Mouse (Mus musculus): ENCODE data around the gene Ephb2. TPM values are rescaled to one million over a fixed set of nuclear protein-coding genes. Genes with fewer than 3 reads are reported as not detected.

Ephb2 gene
- polyA plus RNA-seq, 1 experiment from 2014 or later = 15.6 TPM

GRCm38 (mm10) chr4:136834439-136834814 lies 1.4 kb downstream of the Ephb2 start:
- WGBS = 12% methylated on average over 12 of the region's 12 CpGs
- Histone ChIP-seq H3K27me3 (ENCODE audit: low read depth, poor library complexity, severe bottlenecking) (peaks cover 27% of the 10 kb centered on the region), H3K27ac (replicated peaks) (peak overlapping the region; percentile 100), H3K9me3 (replicated peaks) (no peaks in the 10 kb centered on the region), H3K4me3 (peak overlapping the region; percentile 99), H3K4me1 (peaks cover 93% of the 10 kb centered on the region), H3K36me3 (peaks cover 11% of the 10 kb centered on the region; the same call in 1 of the 2 replicates)
- no peak for DNase-seq (ENCODE audit: low spot score)

DNA sequence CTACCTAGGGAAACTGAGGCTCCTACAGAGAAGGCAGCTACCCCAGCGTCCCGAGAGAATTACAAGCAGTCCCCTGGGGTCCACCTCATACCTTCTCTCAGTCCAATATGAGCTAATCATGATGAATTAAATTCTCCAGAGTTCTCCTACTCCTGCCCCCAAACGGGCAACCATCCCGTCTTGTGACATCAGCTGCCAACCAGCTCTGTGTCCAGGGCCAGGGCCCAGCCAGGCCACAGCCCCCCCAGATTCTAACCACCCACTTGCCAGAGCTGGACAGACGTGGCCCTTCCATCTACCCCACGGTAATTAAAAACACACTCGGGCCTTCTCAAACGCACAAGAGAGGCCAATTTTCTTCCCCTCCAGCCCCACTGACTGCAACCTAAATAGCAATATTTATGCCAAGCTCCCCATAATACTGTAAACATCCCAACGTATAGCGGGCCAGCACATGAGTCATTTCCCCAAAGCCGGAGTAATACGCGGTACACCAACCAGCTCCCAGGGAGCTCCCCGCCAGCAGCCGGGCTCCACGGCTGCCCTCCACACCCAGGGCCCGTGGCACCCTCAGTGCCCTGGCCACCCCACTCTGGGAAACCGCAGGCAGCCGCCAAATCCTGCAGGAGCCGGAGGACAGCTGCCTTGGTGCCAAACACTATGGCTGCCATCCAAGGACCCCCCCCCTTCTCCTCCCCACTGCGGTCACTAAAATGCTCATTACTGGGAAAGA lies 2.0 kb downstream of the Ephb2 start:
- Histone ChIP-seq H3K9me3 (replicated peaks) (no peaks in the 10 kb centered on the region), H3K27me3 (ENCODE audit: low read depth, poor library complexity, severe bottlenecking) (peaks cover 21% of the 10 kb centered on the region), H3K27ac (replicated peaks) (peak overlapping the region; percentile 100), H3K4me3 (peak overlapping the region; percentile 99), H3K4me1 (peaks cover 93% of the 10 kb centered on the region), H3K36me3 (peaks cover 15% of the 10 kb centered on the region)
- DNase-seq (ENCODE audit: low spot score) = no peak
- 78% methylated on average over 21 of the region's 21 CpGs for whole genome bisulfite sequencing

GRCm38 (mm10) chr4:136832559-136833232 lies 3.1 kb downstream of the Ephb2 start:
- Histone ChIP-seq H3K4me3 (peak overlapping the region; percentile 99), H3K27me3 (ENCODE audit: low read depth, poor library complexity, severe bottlenecking) (peaks cover 10% of the 10 kb centered on the region)

DNA sequence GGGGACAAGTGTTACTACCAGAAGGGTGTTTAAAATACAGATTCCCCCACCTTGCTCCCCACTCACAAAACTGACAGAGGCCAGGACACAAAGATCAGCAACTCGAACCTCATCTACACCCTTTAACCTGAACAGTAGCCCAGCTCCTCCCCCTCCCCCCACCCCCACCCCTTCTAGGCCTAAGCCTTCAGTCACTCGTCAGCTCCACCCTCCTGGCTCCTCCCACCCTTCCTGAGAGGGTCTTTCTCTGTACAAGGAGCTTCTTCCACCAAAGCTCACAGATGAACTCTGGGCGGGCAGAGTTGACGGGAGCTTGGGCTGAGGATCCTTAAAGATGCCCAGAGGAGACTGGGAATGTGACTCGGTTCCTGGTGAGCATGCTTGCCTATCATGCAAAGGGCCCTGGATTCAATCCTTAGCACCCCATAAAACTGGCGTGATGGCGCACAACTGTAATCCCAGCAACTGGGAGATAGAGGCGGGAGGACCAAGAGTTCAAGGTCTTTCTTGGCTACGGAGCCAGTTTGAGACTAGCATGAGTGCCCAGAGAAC lies 5.4 kb downstream of the Ephb2 start:
- Histone ChIP-seq H3K4me3 (peak overlapping the region; percentile 99), H3K9me3 (replicated peaks) (no peaks in the 10 kb centered on the region), H3K27me3 (ENCODE audit: low read depth, poor library complexity, severe bottlenecking) (peaks cover 8% of the 10 kb centered on the region; the same call in 1 of the 2 replicates), H3K27ac (replicated peaks) (peak overlapping the region; percentile 74), H3K4me1 (peaks cover 97% of the 10 kb centered on the region), H3K36me3 (peaks cover 48% of the 10 kb centered on the region)
- no peak for DNase-seq (ENCODE audit: low spot score)
- 33% methylated on average over 9 of the region's 9 CpGs for WGBS

More at GRCm38 (mm10) chr4:136832559-136833232, 3.1 kb downstream of the Ephb2 start:
- Histone ChIP-seq H3K36me3 (peaks cover 25% of the 10 kb centered on the region), H3K27ac (replicated peaks) (peak overlapping the region; percentile 100), H3K4me1 (peaks cover 93% of the 10 kb centered on the region), H3K9me3 (replicated peaks) (no peaks in the 10 kb centered on the region)
- WGBS = 82% methylated on average over 16 of the region's 16 CpGs
- DNase-seq (ENCODE audit: low spot score) = no peak

- peaks cover 99% of the 10 kb centered on the region for H3K4me1 ChIP-seq
Observed at GRCm38 (mm10) chr4:136829837-136830236, 6.0 kb downstream of the Ephb2 start.

DNA sequence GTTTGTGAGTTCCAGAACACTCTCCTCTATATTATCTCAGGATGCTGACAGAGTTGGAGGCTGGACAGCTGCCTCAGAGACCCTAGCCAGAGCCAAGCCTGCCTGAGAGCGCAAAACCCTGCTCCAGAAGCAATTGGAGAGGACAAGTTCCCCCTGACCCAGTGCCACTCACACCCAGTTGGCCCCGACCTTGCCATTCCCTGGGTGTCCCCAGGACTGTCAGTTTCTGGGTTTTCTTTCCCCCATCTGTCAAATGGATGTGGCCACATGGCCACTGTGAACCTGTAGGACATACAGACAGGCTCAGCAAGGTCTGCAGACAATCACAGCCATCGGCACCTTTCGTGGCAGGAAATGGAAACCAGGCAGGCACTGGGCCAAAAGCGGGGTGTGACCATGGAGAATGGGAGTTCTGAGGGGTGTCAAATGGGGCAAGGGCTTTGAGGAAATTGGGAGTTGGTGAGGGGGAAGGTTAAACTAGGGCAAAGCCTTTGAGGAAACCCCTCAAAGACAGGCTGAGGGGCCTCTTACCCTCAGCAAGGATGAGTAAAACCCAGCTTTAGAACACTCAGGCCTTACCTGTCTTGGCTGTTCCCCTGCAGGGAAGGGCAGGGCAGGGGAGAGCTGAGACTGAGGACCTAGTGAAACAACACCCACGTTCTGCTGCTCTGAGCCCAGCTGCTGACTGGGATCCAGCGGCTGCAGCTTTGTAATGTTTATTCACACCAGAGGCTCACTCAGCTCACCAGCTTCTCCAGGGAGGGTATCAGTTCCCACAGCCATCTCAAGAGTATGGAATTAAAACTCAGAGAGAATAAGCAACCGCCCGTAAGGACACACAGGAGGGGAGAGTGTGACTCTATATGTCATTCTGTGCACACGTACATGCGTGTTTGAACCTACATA lies 6.9 kb downstream of the Ephb2 start:
- Histone ChIP-seq H3K4me1 (peaks cover 97% of the 10 kb centered on the region), H3K36me3 (peaks cover 62% of the 10 kb centered on the region), H3K27me3 (ENCODE audit: low read depth, poor library complexity, severe bottlenecking) (peaks cover 4% of the 10 kb centered on the region; the same call in 1 of the 2 replicates), H3K4me3 (peak overlapping the region; percentile 99), H3K27ac (replicated peaks) (peak overlapping the region; percentile 74), H3K9me3 (replicated peaks) (no peaks in the 10 kb centered on the region)
- 55% methylated on average over 11 of the region's 11 CpGs for whole genome bisulfite sequencing
- no peak for DNase-seq (ENCODE audit: low spot score)

More at GRCm38 (mm10) chr4:136829837-136830236, 6.0 kb downstream of the Ephb2 start:
- H3K27ac ChIP-seq (replicated peaks) = peak overlapping the region; percentile 74
- DNase-seq (ENCODE audit: low spot score) = no peak
- H3K36me3 ChIP-seq = peaks cover 53% of the 10 kb centered on the region
- H3K4me3 ChIP-seq = peak overlapping the region; percentile 99
- 13% methylated on average over 9 of the region's 9 CpGs for WGBS
- no peaks in the 10 kb centered on the region for H3K9me3 ChIP-seq (replicated peaks)
- H3K27me3 ChIP-seq (ENCODE audit: low read depth, poor library complexity, severe bottlenecking) = peaks cover 8% of the 10 kb centered on the region; the same call in 1 of the 2 replicates

GRCm38 (mm10) chr4:136824935-136825552 lies 10.7 kb downstream of the Ephb2 start:
- Histone ChIP-seq H3K9me3 (replicated peaks) (no peaks in the 10 kb centered on the region), H3K36me3 (peaks cover 63% of the 10 kb centered on the region), H3K27ac (replicated peaks) (peak overlapping the region; percentile 28; the same call in 1 of the 2 replicates), H3K4me3 (no peak overlapping the region), H3K27me3 (ENCODE audit: low read depth, poor library complexity, severe bottlenecking) (no peaks in the 10 kb centered on the region), H3K4me1 (peaks cover 95% of the 10 kb centered on the region)
- WGBS = 65% methylated on average over 18 of the region's 18 CpGs
- no peak for DNase-seq (ENCODE audit: low spot score)

- no peaks in the 10 kb centered on the region for H3K9me3 ChIP-seq (replicated peaks)
- H3K4me3 ChIP-seq = peak overlapping the region; percentile 16; the same call in 1 of the 2 replicates
- no peaks in the 10 kb centered on the region for H3K27me3 ChIP-seq (ENCODE audit: low read depth, poor library complexity, severe bottlenecking)
- peak; percentile 49 for DNase-seq (ENCODE audit: low spot score)
- peaks cover 43% of the 10 kb centered on the region for H3K36me3 ChIP-seq
- H3K4me1 ChIP-seq = peaks cover 91% of the 10 kb centered on the region
- H3K27ac ChIP-seq (replicated peaks) = peak overlapping the region; percentile 82
- WGBS = 24% methylated on average over 10 of the region's 10 CpGs
Observed at GRCm38 (mm10) chr4:136820069-136820522, 15.7 kb downstream of the Ephb2 start.

DNA sequence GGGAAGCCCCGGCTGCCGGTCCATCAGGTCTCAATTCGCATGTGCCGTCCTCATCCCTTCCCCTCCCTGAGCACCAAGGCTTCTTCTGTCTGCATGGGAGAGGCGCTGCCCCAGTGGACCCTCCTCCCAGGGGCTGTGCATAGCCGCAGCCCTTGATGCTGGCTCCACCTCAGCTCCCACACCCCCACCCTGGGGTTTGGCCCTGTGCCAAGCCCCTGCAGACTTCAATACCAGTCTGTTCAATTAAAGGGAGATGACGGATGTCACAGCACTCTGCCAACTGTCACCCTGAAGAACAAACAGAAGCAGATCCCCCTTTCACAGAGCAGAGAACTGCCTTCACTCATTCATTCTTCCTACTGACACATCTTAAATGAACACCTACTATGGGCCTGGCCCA lies 19.1 kb downstream of the Ephb2 start:
- WGBS = 81% methylated on average over 7 of the region's 7 CpGs
- peaks cover 94% of the 10 kb centered on the region for H3K4me1 ChIP-seq
- DNase-seq (ENCODE audit: low spot score) = no peak
- no peak overlapping the region for H3K4me3 ChIP-seq
- H3K27ac ChIP-seq (replicated peaks) = no peak overlapping the region; the same call in 1 of the 2 replicates
- H3K27me3 ChIP-seq (ENCODE audit: low read depth, poor library complexity, severe bottlenecking) = no peaks in the 10 kb centered on the region
- H3K9me3 ChIP-seq (replicated peaks) = no peaks in the 10 kb centered on the region
- peaks cover 30% of the 10 kb centered on the region for H3K36me3 ChIP-seq

- no peak for DNase-seq (ENCODE audit: low spot score)
- H3K9me3 ChIP-seq (replicated peaks) = no peaks in the 10 kb centered on the region
- peak overlapping the region; percentile 57 for H3K27ac ChIP-seq (replicated peaks)
- H3K4me1 ChIP-seq = peaks cover 94% of the 10 kb centered on the region
- no peak overlapping the region for H3K4me3 ChIP-seq
- H3K36me3 ChIP-seq = peaks cover 36% of the 10 kb centered on the region
- WGBS = 64% methylated on average over 5 of the region's 5 CpGs
- no peaks in the 10 kb centered on the region for H3K27me3 ChIP-seq (ENCODE audit: low read depth, poor library complexity, severe bottlenecking)
Observed at GRCm38 (mm10) chr4:136815364-136815763, 20.4 kb downstream of the Ephb2 start.

- WGBS = 73% methylated on average over 4 of the region's 4 CpGs
- no peak overlapping the region for H3K4me3 ChIP-seq
- H3K36me3 ChIP-seq = peaks cover 38% of the 10 kb centered on the region
- no peaks in the 10 kb centered on the region for H3K27me3 ChIP-seq (ENCODE audit: low read depth, poor library complexity, severe bottlenecking)
- H3K27ac ChIP-seq (replicated peaks) = peak overlapping the region; percentile 74
- peaks cover 99% of the 10 kb centered on the region for H3K4me1 ChIP-seq
- no peaks in the 10 kb centered on the region for H3K9me3 ChIP-seq (replicated peaks)
- no peak for DNase-seq (ENCODE audit: low spot score)
Observed at GRCm38 (mm10) chr4:136812543-136812942, 23.2 kb downstream of the Ephb2 start.
